ENCODE assay signal across 7 mouse cellular contexts in genomic region chr4:128655446-128655845, GRCm38 (mm10). TPM values are rescaled to one million over a fixed set of nuclear protein-coding genes. Genes with fewer than 3 reads are reported as not detected.
DNase-seq lines count a peak whose midpoint lies in the region; ATAC-seq and TF ChIP-seq lines count a peak whose summit lies in the region.

No protein-coding gene starts in this region.

- peak overlapping the region; percentile 94 for H3K4me2 ChIP-seq in lung, embryonic 14.5 days
- peak overlapping the region; percentile 96 for H3K4me2 ChIP-seq in forebrain, embryonic 12.5 days
- peak overlapping the region; percentile 96 for H3K4me2 ChIP-seq in limb, embryonic 12.5 days

- no peak for ATAC-seq in lung, embryonic 14.5 days (ENCODE audit: insufficient read depth)
- no peak for ATAC-seq in forebrain, embryonic 12.5 days (ENCODE audit: low FRiP score)
- ATAC-seq in limb, embryonic 12.5 days (ENCODE audit: insufficient number of reproducible peaks, insufficient read depth, low FRiP score, low TSS enrichment, low read depth), result no peak

- no peaks in the 10 kb centered on the region for H3K27me3 ChIP-seq in lung, embryonic 14.5 days (ENCODE audit: insufficient read depth, low read length)
- peaks cover 21% of the 10 kb centered on the region for H3K27me3 ChIP-seq in forebrain, embryonic 12.5 days
- H3K27me3 ChIP-seq in limb, embryonic 12.5 days, result no peaks in the 10 kb centered on the region

- WGBS in lung, embryonic 14.5 days, result 8% methylated on average over 12 of the region's 12 CpGs
- 4% methylated on average over 12 of the region's 12 CpGs for WGBS in forebrain, embryonic 12.5 days
- 1% methylated on average over 12 of the region's 12 CpGs for WGBS in limb, embryonic 12.5 days
- 1% methylated on average over 12 of the region's 12 CpGs for WGBS in olfactory bulb, adult 2 months

- no peaks in the 10 kb centered on the region for H3K9me3 ChIP-seq in lung, embryonic 14.5 days (ENCODE audit: low read depth, low read length)
- H3K9me3 ChIP-seq in forebrain, embryonic 12.5 days, result no peaks in the 10 kb centered on the region
- H3K9me3 ChIP-seq in limb, embryonic 12.5 days, result no peaks in the 10 kb centered on the region

- no peak for TF ChIP-seq CTCF in lung, embryonic 14.5 days (IDR thresholded peaks at IDR 0.05; ENCODE audit: low read depth)
- no peak for TF ChIP-seq CTCF in olfactory bulb, adult 2 months (IDR thresholded peaks at IDR 0.05; ENCODE audit: insufficient read depth, low read depth, low read length)

- peak overlapping the region; percentile 67 for H3K9ac ChIP-seq in lung, embryonic 14.5 days
- H3K9ac ChIP-seq in forebrain, embryonic 12.5 days, result peak overlapping the region; percentile 70
- peak overlapping the region; percentile 75; the same call in 1 of the 2 replicates for H3K9ac ChIP-seq in limb, embryonic 12.5 days (replicated peaks)

- no peak overlapping the region for H3K27ac ChIP-seq in lung, embryonic 14.5 days (ENCODE audit: low read depth)
- H3K27ac ChIP-seq in forebrain, embryonic 12.5 days, result peak overlapping the region; percentile 81
- no peak overlapping the region for H3K27ac ChIP-seq in limb, embryonic 12.5 days
- H3K27ac ChIP-seq in olfactory bulb, adult 2 months (ENCODE audit: insufficient read depth, low read depth, low read length), result peak overlapping the region; percentile 79

- H3K4me1 ChIP-seq in lung, embryonic 14.5 days (ENCODE audit: insufficient read depth), result peaks cover 19% of the 10 kb centered on the region; the same call in 1 of the 2 replicates
- peaks cover 29% of the 10 kb centered on the region for H3K4me1 ChIP-seq in forebrain, embryonic 12.5 days
- peaks cover 45% of the 10 kb centered on the region for H3K4me1 ChIP-seq in limb, embryonic 12.5 days (replicated peaks)
- H3K4me1 ChIP-seq in olfactory bulb, adult 2 months (ENCODE audit: control insufficient read depth, insufficient read depth, low read length), result peaks cover 23% of the 10 kb centered on the region

- no peak for DNase-seq in lung, embryonic 14.5 days
- DNase-seq in lung, postnatal 25 days (ENCODE audit: low spot score), result no peak
- no peak for DNase-seq in gastrocnemius, postnatal 4 days (ENCODE audit: low spot score in 2 of 2)
- no peak for DNase-seq in cerebellum, adult 9-11 months

- no peaks in the 10 kb centered on the region for H3K36me3 ChIP-seq in lung, embryonic 14.5 days (ENCODE audit: insufficient read depth)
- H3K36me3 ChIP-seq in forebrain, embryonic 12.5 days (replicated peaks), result no peaks in the 10 kb centered on the region
- H3K36me3 ChIP-seq in limb, embryonic 12.5 days, result no peaks in the 10 kb centered on the region

- peak overlapping the region; percentile 70 for H3K4me3 ChIP-seq in lung, embryonic 14.5 days (ENCODE audit: low read depth, low read length)
- H3K4me3 ChIP-seq in forebrain, embryonic 12.5 days (replicated peaks), result peak overlapping the region; percentile 72
- H3K4me3 ChIP-seq in limb, embryonic 12.5 days (replicated peaks), result peak overlapping the region; percentile 75
- H3K4me3 ChIP-seq in olfactory bulb, adult 2 months (ENCODE audit: insufficient read depth, low read depth, low read length), result peak overlapping the region; percentile 72

- no peak for TF ChIP-seq POLR2A in olfactory bulb, adult 2 months (IDR thresholded peaks at IDR 0.05; ENCODE audit: insufficient read depth, low read depth, low read length)

RNA-seq across cellular contexts. Expression of gene Phc2, which starts 0.9 kb away (rescaled TPM):
- polyA plus RNA-seq in lung, embryonic 14.5 days (2014; fragmentation: Nextera tagmentation; extraction: Ambion mirVana), result 99.0 and 107 TPM in 2 replicates
- 56.1 and 148 TPM in 2 replicates for polyA plus RNA-seq in forebrain, embryonic 12.5 days (2016; fragmentation: Nextera tagmentation; extraction: Ambion mirVana)
- polyA plus RNA-seq in limb, embryonic 12.5 days (2016; fragmentation: Nextera tagmentation; extraction: Ambion mirVana), result 69.0 and 81.6 TPM in 2 replicates
- polyA plus RNA-seq in olfactory bulb, adult 2 months (2012; ENCODE audit: insufficient read depth, insufficient read length, low replicate concordance, missing spikeins), result not detected in 2 replicates
- 10 to 100 TPM; 47.2 to 52.7 TPM for total RNA-seq in gastrocnemius, postnatal 4 days (2021)

RNA-seq across cellular contexts. Expression of gene Tlr12, which starts 37.0 kb away (rescaled TPM):
- polyA plus RNA-seq in lung, embryonic 14.5 days (2014; fragmentation: Nextera tagmentation; extraction: Ambion mirVana), result 0.26 and 0.30 TPM in 2 replicates
- 0.79 and 1.6 TPM in 2 replicates for polyA plus RNA-seq in forebrain, embryonic 12.5 days (2016; fragmentation: Nextera tagmentation; extraction: Ambion mirVana)
- polyA plus RNA-seq in limb, embryonic 12.5 days (2016; fragmentation: Nextera tagmentation; extraction: Ambion mirVana), result 1.2 and 1.3 TPM in 2 replicates
- polyA plus RNA-seq in olfactory bulb, adult 2 months (2012; ENCODE audit: insufficient read depth, insufficient read length, low replicate concordance, missing spikeins), result not detected in 2 replicates
- total RNA-seq in gastrocnemius, postnatal 4 days (2021), result under 1 TPM; 0.07 to 0.26 TPM

RNA-seq across cellular contexts. Expression of gene Zscan20, which starts 45.5 kb away (rescaled TPM):
- 3.5 and 4.0 TPM in 2 replicates for polyA plus RNA-seq in lung, embryonic 14.5 days (2014; fragmentation: Nextera tagmentation; extraction: Ambion mirVana)
- polyA plus RNA-seq in forebrain, embryonic 12.5 days (2016; fragmentation: Nextera tagmentation; extraction: Ambion mirVana), result 7.4 and 8.3 TPM in 2 replicates
- 5.9 TPM in 2 replicates for polyA plus RNA-seq in limb, embryonic 12.5 days (2016; fragmentation: Nextera tagmentation; extraction: Ambion mirVana)
- polyA plus RNA-seq in olfactory bulb, adult 2 months (2012; ENCODE audit: insufficient read depth, insufficient read length, low replicate concordance, missing spikeins), result not detected in 2 replicates
- total RNA-seq in gastrocnemius, postnatal 4 days (2021), result 1 to 10 TPM; 4.4 to 4.6 TPM

Comparison
In these comparisons a context has a peak if more than half of its experiments do, and no peak if none do; other contexts are left out.
1. H3K27ac ChIP-seq: peak in forebrain, embryonic 12.5 days (single experiment) and olfactory bulb, adult 2 months (single experiment); none in lung, embryonic 14.5 days (single experiment) and limb, embryonic 12.5 days (single experiment).
2. RNA of gene Phc2, which starts 0.9 kb away (polyA plus RNA-seq): 56.1 to 148 TPM in forebrain, embryonic 12.5 days, 99.0 to 107 TPM in lung, embryonic 14.5 days and 69.0 to 81.6 TPM in limb, embryonic 12.5 days; not detected in olfactory bulb, adult 2 months; every median in the first group is over 10 times any median in the second.
3. Peak in every context shown above with its lines, with median percentiles within 50 percentile points of each other: H3K4me2 ChIP-seq, H3K4me3 ChIP-seq and H3K9ac ChIP-seq.